Comparison of ENCODE assay signal across 9 mouse cellular contexts in genomic region chr4:13300261-13300683, GRCm38 (mm10).
DNase-seq lines count a peak whose midpoint lies in the region; ATAC-seq lines count a peak whose summit lies in the region.
"Had no signal": no experiment of that assay in that cellular context is flagged by ENCODE, and none has a peak within 500 bp of the region (broad histone marks: within the 10 kb centered on the region; RNA-seq: fewer than 3 reads in every experiment).

No protein-coding gene starts in this region.

- H3K4me3 ChIP-seq in hindbrain, embryonic 11.5 days (ENCODE audit: low read depth, low read length): no peak overlapping the region
- no peak overlapping the region for H3K4me3 ChIP-seq in hindbrain, embryonic 14.5 days (replicated peaks; ENCODE audit: low read length)
- no peak overlapping the region for H3K4me3 ChIP-seq in midbrain, embryonic 12.5 days

- H3K9ac ChIP-seq in hindbrain, embryonic 11.5 days (ENCODE audit: low read depth, low read length): no peak overlapping the region
- H3K9ac ChIP-seq in hindbrain, embryonic 14.5 days: no peak overlapping the region
- H3K9ac ChIP-seq in midbrain, embryonic 12.5 days (replicated peaks): no peak overlapping the region
- H3K9ac ChIP-seq: liver, postnatal 0 days had no signal

- H3K36me3 ChIP-seq in hindbrain, embryonic 11.5 days (ENCODE audit: control insufficient read depth, insufficient read depth, low read length): no peaks in the 10 kb centered on the region
- H3K36me3 ChIP-seq in hindbrain, embryonic 14.5 days (replicated peaks; ENCODE audit: control insufficient read depth, insufficient read depth): no peaks in the 10 kb centered on the region
- H3K36me3 ChIP-seq in midbrain, embryonic 12.5 days: no peaks in the 10 kb centered on the region

- H3K9me3 ChIP-seq in hindbrain, embryonic 11.5 days (ENCODE audit: control insufficient read depth, low read length): no peaks in the 10 kb centered on the region
- no peaks in the 10 kb centered on the region for H3K9me3 ChIP-seq in hindbrain, embryonic 14.5 days (ENCODE audit: control insufficient read depth, low read length)
- no peaks in the 10 kb centered on the region for H3K9me3 ChIP-seq in midbrain, embryonic 12.5 days

- no peaks in the 10 kb centered on the region for H3K27me3 ChIP-seq in hindbrain, embryonic 11.5 days (ENCODE audit: control insufficient read depth, insufficient read depth, low read length)
- no peaks in the 10 kb centered on the region for H3K27me3 ChIP-seq in hindbrain, embryonic 14.5 days (ENCODE audit: control insufficient read depth, insufficient read depth, low read length)
- no peaks in the 10 kb centered on the region for H3K27me3 ChIP-seq in midbrain, embryonic 12.5 days

- peak; percentile 25; the same call in 1 of the 2 replicates for ATAC-seq in hindbrain, embryonic 11.5 days (ENCODE audit: low FRiP score)
- no peak for ATAC-seq in hindbrain, embryonic 14.5 days (ENCODE audit: low FRiP score)
- ATAC-seq in common myeloid progenitor, adult 5-6 weeks (replicated peaks; ENCODE audit: low read depth, poor library complexity, severe bottlenecking): peak; percentile 52; the same call in 1 of the 2 replicates
- ATAC-seq in midbrain, embryonic 12.5 days (ENCODE audit: low FRiP score, low read depth): peak; percentile 80
- ATAC-seq: liver, postnatal 0 days had no signal

- WGBS in hindbrain, embryonic 11.5 days: 27% methylated on average over 3 of the region's 3 CpGs
- 15% methylated on average over 3 of the region's 3 CpGs for WGBS in hindbrain, embryonic 14.5 days
- 8% methylated on average over 3 of the region's 3 CpGs for WGBS in midbrain, embryonic 12.5 days

- H3K4me2 ChIP-seq in hindbrain, embryonic 11.5 days (replicated peaks; ENCODE audit: low read depth, low read length): no peak overlapping the region
- no peak overlapping the region for H3K4me2 ChIP-seq in hindbrain, embryonic 14.5 days (replicated peaks)
- no peak overlapping the region for H3K4me2 ChIP-seq in midbrain, embryonic 12.5 days (replicated peaks)

- no peak overlapping the region for H3K27ac ChIP-seq in hindbrain, embryonic 11.5 days (ENCODE audit: low read depth, low read length)
- H3K27ac ChIP-seq in hindbrain, embryonic 14.5 days: no peak overlapping the region
- H3K27ac ChIP-seq in midbrain, embryonic 12.5 days (replicated peaks): no peak overlapping the region

- no peaks in the 10 kb centered on the region for H3K4me1 ChIP-seq in hindbrain, embryonic 11.5 days (replicated peaks; ENCODE audit: control insufficient read depth, insufficient read depth, low read length)
- H3K4me1 ChIP-seq in hindbrain, embryonic 14.5 days (replicated peaks; ENCODE audit: control insufficient read depth, insufficient read depth, low read length): peaks cover 13% of the 10 kb centered on the region; the same call in 1 of the 2 replicates
- peaks cover 19% of the 10 kb centered on the region for H3K4me1 ChIP-seq in midbrain, embryonic 12.5 days

- DNase-seq in hindbrain, embryonic 11.5 days (ENCODE audit: low spot score): peak; percentile 34
- DNase-seq in hindbrain, embryonic 14.5 days (ENCODE audit: low spot score): no peak
- peak; percentile 16 for DNase-seq in WW6 (ENCODE audit: low read depth, low spot score)
- no peak for DNase-seq in urinary bladder, postnatal 10 days (ENCODE audit: low spot score)
- no peak for DNase-seq in gastrocnemius, adult 8-10 months (ENCODE audit: low spot score in 2 of 2)
- DNase-seq: liver, postnatal 0 days; thymus, postnatal 14 days had no signal

Comparison
In these comparisons a context has a peak if more than half of its experiments do, and no peak if none do; other contexts are left out.
1. DNase-seq: peak in hindbrain, embryonic 11.5 days (single experiment) and WW6 (single experiment); none in hindbrain, embryonic 14.5 days (single experiment), urinary bladder, postnatal 10 days (single experiment) and gastrocnemius, adult 8-10 months (0 of 2).